Mouse (Mus musculus): ENCODE data around the gene Comtd1. TPM values are rescaled to one million over a fixed set of nuclear protein-coding genes. Genes with fewer than 3 reads are reported as not detected.

The Comtd1 gene
- polyA plus RNA-seq, 1 experiment from 2014 or later = 34.9 TPM

DNA sequence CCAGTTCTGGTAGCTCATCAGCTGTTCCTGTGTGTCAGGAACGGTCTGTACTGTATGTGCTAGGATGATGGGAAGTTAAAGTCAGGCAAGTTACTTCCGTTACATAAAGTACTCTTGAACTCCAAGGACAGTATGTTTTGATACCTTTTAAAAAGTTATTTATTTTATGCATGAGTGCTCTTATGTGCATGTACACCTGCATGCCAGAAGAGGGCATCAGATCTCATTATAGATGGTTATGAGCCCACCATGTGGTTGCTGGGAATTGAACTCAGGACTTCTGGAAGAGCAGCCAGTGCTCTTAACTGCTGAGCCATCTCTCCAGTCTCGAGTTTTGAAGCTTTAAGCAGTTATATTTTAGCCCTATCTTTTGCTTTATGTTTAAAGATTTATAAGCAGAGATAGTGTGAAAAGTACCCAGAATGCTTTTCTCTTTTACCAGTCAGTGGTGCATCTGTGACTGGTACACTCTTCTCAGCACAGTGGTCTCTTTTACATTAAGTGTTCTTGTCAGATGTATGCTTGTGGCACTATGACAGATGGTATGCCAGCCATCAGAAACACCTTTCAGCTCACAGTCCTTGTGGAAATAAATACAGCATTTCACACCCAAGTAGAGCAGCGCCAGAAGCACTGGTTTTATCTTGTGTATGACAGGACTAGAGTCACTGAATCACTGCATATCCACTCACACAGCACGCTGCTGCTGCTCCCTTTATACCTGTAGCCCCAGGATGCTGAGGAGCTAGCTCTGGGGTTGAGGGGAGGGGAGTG is 6.8 kb downstream of the Comtd1 start:
- WGBS = 77% methylated on average over 5 of the region's 5 CpGs
- Histone ChIP-seq H3K36me3 (ENCODE audit: control insufficient read depth, insufficient read depth) (peaks cover 32% of the 10 kb centered on the region), H3K4me2 (ENCODE audit: low read length) (no peak overlapping the region), H3K9ac (replicated peaks; ENCODE audit: low read depth, low read length) (no peak overlapping the region), H3K27me3 (replicated peaks; ENCODE audit: control insufficient read depth, insufficient read depth, low read length) (no peaks in the 10 kb centered on the region), H3K4me1 (replicated peaks; ENCODE audit: control insufficient read depth, insufficient read depth, low read length) (peaks cover 6% of the 10 kb centered on the region; the same call in 1 of the 2 replicates), H3K27ac (ENCODE audit: low read length) (peak overlapping the region; percentile 61; the same call in 1 of the 2 replicates), H3K9me3 (ENCODE audit: control insufficient read depth, low read length) (no peaks in the 10 kb centered on the region), H3K4me3 (replicated peaks; ENCODE audit: low read length) (no peak overlapping the region)
- peak; percentile 61; the same call in 1 of the 2 replicates for ATAC-seq

DNA sequence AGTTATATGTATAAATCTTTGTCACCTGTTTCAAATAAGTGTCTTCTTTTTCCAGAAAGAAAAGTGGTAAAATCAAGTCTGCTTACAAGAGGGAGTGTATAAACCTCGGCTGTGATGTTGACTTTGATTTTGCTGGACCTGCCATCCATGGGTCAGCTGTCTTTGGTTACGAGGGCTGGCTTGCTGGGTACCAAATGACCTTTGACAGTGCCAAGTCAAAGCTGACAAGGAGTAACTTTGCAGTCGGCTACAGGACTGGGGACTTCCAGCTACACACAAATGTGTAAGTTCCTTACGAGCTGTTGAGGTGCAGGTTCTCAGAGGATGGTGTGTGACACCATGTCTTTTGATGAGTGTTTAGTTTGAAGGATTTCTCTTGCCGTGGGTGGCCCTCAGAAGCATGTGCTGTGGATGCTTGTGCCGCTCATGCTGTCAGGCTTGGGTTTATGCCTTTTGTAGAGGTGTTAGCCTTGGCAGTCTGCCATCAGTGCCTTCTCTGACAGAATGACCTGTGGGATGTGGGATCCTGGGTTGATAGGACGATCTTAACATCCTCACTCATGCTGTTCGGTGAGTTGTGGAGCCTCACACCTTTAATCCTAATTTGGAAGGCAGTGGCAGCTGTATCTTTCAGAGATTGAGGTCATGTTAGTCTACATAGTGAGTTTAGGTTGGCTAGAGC is 10.3 kb downstream of the Comtd1 start:
- Histone ChIP-seq H3K9me3 (ENCODE audit: control insufficient read depth, low read length) (no peaks in the 10 kb centered on the region), H3K4me1 (replicated peaks; ENCODE audit: control insufficient read depth, insufficient read depth, low read length) (peaks cover 4% of the 10 kb centered on the region; the same call in 1 of the 2 replicates), H3K4me3 (replicated peaks; ENCODE audit: low read length) (no peak overlapping the region), H3K9ac (replicated peaks; ENCODE audit: low read depth, low read length) (no peak overlapping the region), H3K36me3 (ENCODE audit: control insufficient read depth, insufficient read depth) (peaks cover 28% of the 10 kb centered on the region), H3K4me2 (ENCODE audit: low read length) (no peak overlapping the region), H3K27ac (ENCODE audit: low read length) (no peak overlapping the region), H3K27me3 (replicated peaks; ENCODE audit: control insufficient read depth, insufficient read depth, low read length) (no peaks in the 10 kb centered on the region)
- 84% methylated on average over 8 of the region's 8 CpGs for WGBS
- no peak for ATAC-seq

DNA sequence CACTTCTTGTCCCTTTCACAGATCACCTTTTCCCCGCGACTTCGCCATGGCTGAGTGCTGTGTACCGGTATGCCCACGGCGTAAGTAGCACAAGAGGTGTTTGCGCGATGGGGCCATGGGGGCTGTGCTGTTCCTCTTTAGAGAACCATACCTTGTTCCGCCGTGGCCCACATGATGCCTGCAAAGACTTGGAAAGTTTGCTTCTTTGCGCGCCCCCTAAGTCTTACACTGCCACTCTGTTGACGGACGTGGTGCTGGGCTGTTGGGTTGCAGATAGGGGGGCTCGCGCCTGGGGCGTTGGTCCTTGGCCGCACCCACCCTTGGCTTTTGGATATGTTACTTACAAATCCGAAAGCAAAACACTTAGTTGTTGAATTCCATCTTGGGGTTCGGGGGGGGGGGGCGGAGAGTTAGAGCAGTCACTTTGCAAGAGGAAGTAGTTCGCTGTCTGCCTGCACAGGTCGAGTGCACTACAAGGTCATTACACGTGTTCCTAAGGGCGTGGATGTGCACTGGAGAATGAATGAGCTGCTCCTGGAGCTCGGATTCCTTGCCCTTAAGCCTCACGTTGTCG is 16.9 kb downstream of the Comtd1 start:
- Histone ChIP-seq H3K4me1 (replicated peaks; ENCODE audit: control insufficient read depth, insufficient read depth, low read length) (peaks cover 21% of the 10 kb centered on the region), H3K36me3 (ENCODE audit: control insufficient read depth, insufficient read depth) (peaks cover 9% of the 10 kb centered on the region; the same call in 1 of the 2 replicates), H3K27me3 (replicated peaks; ENCODE audit: control insufficient read depth, insufficient read depth, low read length) (no peaks in the 10 kb centered on the region), H3K4me2 (ENCODE audit: low read length) (peak overlapping the region; percentile 95), H3K4me3 (replicated peaks; ENCODE audit: low read length) (peak overlapping the region; percentile 87), H3K9ac (replicated peaks; ENCODE audit: low read depth, low read length) (peak overlapping the region; percentile 91), H3K27ac (ENCODE audit: low read length) (peak overlapping the region; percentile 87; the same call in 1 of the 2 replicates), H3K9me3 (ENCODE audit: control insufficient read depth, low read length) (no peaks in the 10 kb centered on the region)
- peak; percentile 22 for ATAC-seq
- WGBS = under 1% methylated on average over 28 of the region's 28 CpGs

DNA sequence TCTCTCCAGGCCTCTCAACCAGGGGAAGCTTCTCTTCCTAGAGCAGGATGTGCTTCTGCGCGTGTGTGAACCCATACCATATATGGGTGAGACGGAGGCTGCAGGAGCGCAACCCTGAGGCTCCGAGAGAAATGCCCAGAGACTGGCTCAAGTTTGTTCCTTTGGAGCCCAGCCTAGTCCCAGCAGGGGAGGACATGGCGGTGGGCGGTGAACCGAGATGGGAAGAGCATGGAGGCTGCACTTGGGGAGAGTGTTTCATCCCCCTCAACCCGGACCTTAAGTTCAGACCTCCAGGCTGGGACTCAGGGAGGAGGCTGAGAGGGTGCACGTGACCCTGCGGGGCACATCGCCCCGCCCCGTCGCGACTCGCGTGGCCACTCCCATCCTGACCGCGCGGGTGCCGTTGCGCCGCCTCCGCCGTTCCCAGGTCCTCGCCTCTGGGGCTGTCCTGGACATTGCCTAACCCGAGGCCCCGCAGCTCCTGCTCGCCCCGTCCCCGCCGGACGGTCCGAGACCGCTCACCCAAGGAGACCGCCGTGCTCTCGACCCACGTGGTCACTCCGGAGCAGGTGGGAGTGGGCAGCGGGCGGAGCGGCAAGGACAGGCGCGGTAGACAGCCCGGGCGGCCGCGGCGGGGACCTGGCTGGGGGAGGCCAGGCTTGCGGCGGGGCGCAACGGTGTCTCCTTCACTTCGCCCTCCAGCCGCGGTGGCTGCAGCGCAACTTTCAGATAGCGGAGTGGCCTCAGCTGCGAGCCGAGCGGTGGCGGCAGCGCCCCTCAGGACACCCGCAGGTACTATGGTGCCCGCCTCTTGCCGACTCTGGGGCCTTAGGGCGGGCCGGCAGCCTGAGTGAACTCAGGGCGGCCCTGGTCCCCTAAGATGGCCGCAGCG is 17.7 kb downstream of the Comtd1 start:
- Histone ChIP-seq H3K27me3 (replicated peaks; ENCODE audit: control insufficient read depth, insufficient read depth, low read length) (no peaks in the 10 kb centered on the region), H3K36me3 (ENCODE audit: control insufficient read depth, insufficient read depth) (0 out of 2 replicates have a peak, but pooled peaks cover 5% of the 10 kb centered on the region), H3K27ac (ENCODE audit: low read length) (peak overlapping the region; percentile 87), H3K4me2 (ENCODE audit: low read length) (peak overlapping the region; percentile 95), H3K4me1 (replicated peaks; ENCODE audit: control insufficient read depth, insufficient read depth, low read length) (peaks cover 21% of the 10 kb centered on the region), H3K4me3 (replicated peaks; ENCODE audit: low read length) (peak overlapping the region; percentile 87), H3K9me3 (ENCODE audit: control insufficient read depth, low read length) (no peaks in the 10 kb centered on the region), H3K9ac (replicated peaks; ENCODE audit: low read depth, low read length) (peak overlapping the region; percentile 91)
- ATAC-seq = peak; percentile 98
- under 1% methylated on average over 70 of the region's 73 CpGs for WGBS

DNA sequence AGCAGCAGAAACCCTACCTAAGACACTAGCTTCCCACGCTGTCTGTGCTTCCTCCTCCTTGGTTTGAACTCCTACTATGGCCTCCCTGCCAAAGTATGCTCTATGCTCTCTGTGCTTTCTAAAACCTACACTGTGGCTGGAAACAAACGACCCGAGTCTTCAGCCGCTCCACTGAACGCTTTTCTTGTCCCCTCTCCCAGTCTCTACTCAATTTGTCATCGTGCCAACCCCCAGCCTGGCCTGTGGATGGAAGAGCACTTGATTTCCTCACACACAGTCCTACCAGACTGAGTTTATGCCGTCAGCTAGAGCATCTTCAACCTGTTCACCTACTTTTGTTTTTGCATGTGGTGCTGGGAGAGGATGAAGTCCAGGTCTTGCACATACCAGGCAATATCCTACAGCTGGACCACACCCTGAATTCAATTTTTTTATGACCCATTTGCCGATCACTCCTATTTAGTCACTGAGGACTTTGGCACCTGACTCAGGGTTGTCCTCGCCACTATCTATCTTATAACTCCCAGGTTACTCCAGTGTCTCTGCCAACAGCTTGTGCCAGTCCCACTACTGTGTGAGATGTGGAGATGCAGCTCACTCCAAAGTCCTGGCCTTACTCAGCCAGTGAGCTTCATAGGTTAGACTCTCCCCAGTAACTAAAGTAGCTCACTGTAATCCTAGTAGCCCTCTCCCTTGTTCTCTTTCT is 22.8 kb downstream of the Comtd1 start:
- Histone ChIP-seq H3K4me1 (replicated peaks; ENCODE audit: control insufficient read depth, insufficient read depth, low read length) (peaks cover 8% of the 10 kb centered on the region; the same call in 1 of the 2 replicates), H3K36me3 (ENCODE audit: control insufficient read depth, insufficient read depth) (no peaks in the 10 kb centered on the region), H3K4me2 (ENCODE audit: low read length) (no peak overlapping the region), H3K4me3 (replicated peaks; ENCODE audit: low read length) (no peak overlapping the region), H3K27ac (ENCODE audit: low read length) (no peak overlapping the region), H3K9me3 (ENCODE audit: control insufficient read depth, low read length) (no peaks in the 10 kb centered on the region), H3K9ac (replicated peaks; ENCODE audit: low read depth, low read length) (no peak overlapping the region), H3K27me3 (replicated peaks; ENCODE audit: control insufficient read depth, insufficient read depth, low read length) (no peaks in the 10 kb centered on the region)
- WGBS = 62% methylated on average over 9 of the region's 9 CpGs
- no peak for ATAC-seq

DNA sequence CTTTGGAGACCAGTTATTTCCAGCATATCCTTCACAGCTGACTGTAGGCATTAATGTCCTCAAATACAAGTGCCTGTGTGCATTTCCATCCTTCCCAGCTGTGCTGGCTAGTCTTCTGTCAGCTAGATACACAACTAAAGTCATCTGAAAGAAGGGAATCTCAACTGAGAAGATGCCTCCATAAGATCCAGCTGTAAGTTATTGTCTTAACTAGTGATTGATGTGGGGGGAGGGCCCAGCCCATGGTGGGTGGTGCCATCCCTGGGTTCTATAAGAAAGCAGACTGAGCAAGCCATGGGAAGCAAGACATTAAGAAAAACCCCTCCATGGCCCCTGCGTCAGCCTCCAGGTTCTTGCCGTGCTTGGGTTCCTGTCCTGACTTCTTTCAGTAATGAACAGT is 23.8 kb downstream of the Comtd1 start, which contains the start of gene Vdac2:
Gene Vdac2 (plus strand): TSS at position 301 of the 400 bp plus-strand sequence.
- no peaks in the 10 kb centered on the region for H3K27me3 ChIP-seq (replicated peaks; ENCODE audit: control insufficient read depth, insufficient read depth, low read length)
- ATAC-seq = no peak

DNA sequence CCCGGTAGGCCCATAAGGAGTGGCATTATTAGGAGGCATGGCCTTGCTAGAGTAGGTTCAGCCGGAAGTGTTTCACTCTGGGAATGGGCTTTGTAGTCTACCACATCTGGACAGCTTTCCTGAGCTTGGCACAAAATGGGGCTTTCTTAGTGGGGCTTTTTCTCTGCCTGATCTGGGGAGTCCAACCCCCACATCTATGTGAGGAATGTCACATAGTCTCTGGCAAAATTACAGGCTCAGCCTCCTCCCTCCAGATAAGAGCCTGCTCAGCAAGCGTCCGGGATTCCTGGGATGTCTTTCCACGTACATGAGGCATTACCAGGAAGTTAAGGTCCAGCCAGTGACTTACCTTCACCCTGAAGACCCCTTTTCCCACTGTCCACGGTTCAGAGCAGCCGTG is 24.9 kb downstream of the Comtd1 start:
- Histone ChIP-seq H3K9ac (replicated peaks; ENCODE audit: low read depth, low read length) (no peak overlapping the region), H3K9me3 (ENCODE audit: control insufficient read depth, low read length) (no peaks in the 10 kb centered on the region), H3K4me3 (replicated peaks; ENCODE audit: low read length) (no peak overlapping the region), H3K4me2 (ENCODE audit: low read length) (no peak overlapping the region), H3K36me3 (ENCODE audit: control insufficient read depth, insufficient read depth) (no peaks in the 10 kb centered on the region), H3K4me1 (replicated peaks; ENCODE audit: control insufficient read depth, insufficient read depth, low read length) (0 out of 2 replicates have a peak, but pooled peaks cover 2% of the 10 kb centered on the region), H3K27me3 (replicated peaks; ENCODE audit: control insufficient read depth, insufficient read depth, low read length) (no peaks in the 10 kb centered on the region), H3K27ac (ENCODE audit: low read length) (no peak overlapping the region)
- 87% methylated on average over 7 of the region's 7 CpGs for WGBS
- no peak for ATAC-seq

More for the DNA sequence above, 23.8 kb downstream of the Comtd1 start, which contains the start of gene Vdac2:
- H3K4me3 ChIP-seq (replicated peaks; ENCODE audit: low read length) = no peak within 1 kb of the TSS
- no peak within 1 kb of the TSS for H3K9ac ChIP-seq (replicated peaks; ENCODE audit: low read depth, low read length)
- H3K4me1 ChIP-seq (replicated peaks; ENCODE audit: control insufficient read depth, insufficient read depth, low read length) = 0 out of 2 replicates have a peak, but pooled peaks cover 2% of the 10 kb centered on the region
- H3K9me3 ChIP-seq (ENCODE audit: control insufficient read depth, low read length) = no peaks in the 10 kb centered on the region
- 91% methylated on average over 2 of the region's 2 CpGs for WGBS
- no peak within 1 kb of the TSS for H3K27ac ChIP-seq (ENCODE audit: low read length)
- no peaks in the 10 kb centered on the region for H3K36me3 ChIP-seq (ENCODE audit: control insufficient read depth, insufficient read depth)
- H3K4me2 ChIP-seq (ENCODE audit: low read length) = no peak within 1 kb of the TSS

DNA sequence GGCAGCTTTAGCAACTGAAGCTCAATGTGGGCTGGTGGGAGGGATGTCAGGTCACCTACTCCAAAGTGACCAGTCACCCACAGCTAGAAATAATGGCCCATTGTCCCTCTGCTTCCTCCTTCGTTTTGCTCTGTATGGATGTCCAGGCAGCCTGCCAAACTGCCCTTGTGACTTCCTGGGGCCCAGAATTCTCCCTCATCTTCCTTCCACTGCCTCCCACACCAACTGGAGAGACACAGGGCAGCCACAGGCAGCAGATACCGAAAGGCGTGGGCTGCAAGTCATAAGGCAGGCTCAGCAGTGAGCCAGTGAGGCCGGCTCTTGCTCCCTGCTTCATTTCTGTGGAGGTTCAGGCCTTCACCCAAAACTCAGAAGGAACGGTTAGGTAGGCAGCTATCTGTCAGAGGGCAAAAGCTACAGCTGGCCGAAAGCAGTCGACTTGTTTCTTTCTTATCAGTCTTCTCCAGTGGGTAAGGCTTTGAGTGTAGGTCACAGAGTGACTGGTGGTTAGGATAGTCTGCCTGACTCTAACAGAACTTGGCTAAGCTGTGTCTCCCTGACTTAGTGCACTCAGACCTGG is 25.9 kb downstream of the Comtd1 start:
- 68% methylated on average over 7 of the region's 7 CpGs for WGBS
- Histone ChIP-seq H3K4me1 (replicated peaks; ENCODE audit: control insufficient read depth, insufficient read depth, low read length) (0 out of 2 replicates have a peak, but pooled peaks cover 2% of the 10 kb centered on the region), H3K27ac (ENCODE audit: low read length) (no peak overlapping the region), H3K4me2 (ENCODE audit: low read length) (no peak overlapping the region), H3K9me3 (ENCODE audit: control insufficient read depth, low read length) (no peaks in the 10 kb centered on the region), H3K27me3 (replicated peaks; ENCODE audit: control insufficient read depth, insufficient read depth, low read length) (no peaks in the 10 kb centered on the region), H3K36me3 (ENCODE audit: control insufficient read depth, insufficient read depth) (no peaks in the 10 kb centered on the region), H3K9ac (replicated peaks; ENCODE audit: low read depth, low read length) (no peak overlapping the region), H3K4me3 (replicated peaks; ENCODE audit: low read length) (no peak overlapping the region)
- ATAC-seq = no peak

Data from forebrain, embryonic 16.5 days (tissue).